Mouse (Mus musculus) c-Kit-positive CD71-positive TER-119-negative erythroid progenitor cells, embryonic 14.5 days (primary cell): Measurements from ENCODE around the gene Srl.
"Not testable (repeated sequence)": the region's sequence is repeated elsewhere in the genome, so short reads cannot be mapped to it uniquely, and the experiment has no call there.

Experiments
- DNase-seq: peaks from one replicate; pipeline ENCODE4 v3.0.0-alpha.2; 2013; ENCODE audit warnings: low read depth

Srl gene

DNA sequence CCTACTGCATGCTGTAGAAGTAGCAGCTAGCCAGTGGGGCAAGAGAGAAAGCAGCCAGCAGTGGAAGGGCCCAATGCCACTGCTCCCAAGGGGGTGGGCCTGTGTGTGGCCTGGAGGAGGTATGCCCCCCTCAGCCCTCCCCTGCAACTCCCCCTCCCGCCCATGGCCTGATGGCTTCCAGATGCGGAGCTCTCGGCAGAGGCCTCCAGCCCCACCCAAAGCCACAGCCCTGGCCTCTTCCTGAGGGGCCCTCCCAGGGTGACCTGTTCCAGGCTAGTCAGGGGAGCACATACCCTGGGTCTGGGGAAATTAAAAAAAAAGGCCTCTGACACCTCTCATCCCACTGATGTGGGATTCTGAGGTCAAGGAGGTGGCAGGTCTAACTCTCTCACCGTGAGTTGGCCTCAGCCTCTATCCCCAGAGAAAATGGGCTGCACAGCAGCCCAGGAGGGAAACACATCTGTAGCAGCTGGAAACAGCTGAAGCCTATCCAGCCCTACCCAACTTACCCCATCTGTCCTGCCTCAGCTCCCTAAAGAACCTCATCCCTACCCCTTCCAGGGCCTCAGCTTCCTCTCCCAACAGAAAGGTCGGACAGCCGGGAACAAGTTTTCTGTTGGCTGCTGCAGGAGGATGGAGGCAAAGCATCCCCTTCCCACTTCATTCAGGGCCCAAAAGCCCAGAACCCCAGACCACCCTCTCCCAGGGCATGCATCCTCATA lies 11.4 kb upstream of the Srl start:
- DNase-seq: no peak

DNA sequence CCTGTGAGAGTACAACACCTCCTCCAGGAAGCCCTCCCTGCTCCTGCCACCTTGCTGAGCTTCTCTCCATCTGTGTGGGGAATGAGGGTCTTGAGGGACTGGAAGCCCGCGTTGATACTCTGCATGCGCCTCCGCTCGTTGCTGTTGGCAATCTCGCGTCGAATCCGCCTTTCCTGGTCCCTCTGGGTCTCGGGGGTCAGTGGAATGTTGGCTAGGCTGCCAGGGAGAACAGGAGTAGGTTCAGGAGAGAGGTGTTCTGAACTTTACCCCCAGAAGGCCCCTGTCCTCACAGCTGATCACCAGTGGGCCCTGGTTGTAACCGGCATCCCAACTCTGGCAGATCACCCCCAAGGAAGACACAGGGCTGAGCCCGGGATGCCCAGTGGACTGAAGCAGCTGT lies 10.3 kb upstream of the Srl start:
- no peak for DNase-seq

DNA sequence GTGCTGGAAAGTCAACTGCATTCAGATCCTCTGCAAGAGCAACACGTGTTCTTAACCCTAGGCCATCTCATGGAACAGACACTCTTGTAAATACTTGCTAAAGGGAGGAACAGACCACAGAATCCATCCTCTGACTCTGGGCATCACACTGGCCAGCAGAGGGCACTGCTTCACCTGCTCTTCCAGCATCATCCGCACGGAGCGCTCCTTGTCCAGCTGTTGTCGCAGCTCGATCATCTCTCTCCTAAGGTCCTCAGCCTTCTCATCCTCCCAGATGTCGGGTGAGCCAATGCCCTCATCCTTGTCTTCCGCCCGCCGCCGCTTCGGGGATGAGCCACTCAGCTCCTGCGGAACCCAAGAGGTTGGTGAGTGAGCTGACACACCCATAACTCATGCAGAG lies 9.4 kb upstream of the Srl start:
- DNase-seq: no peak

DNA sequence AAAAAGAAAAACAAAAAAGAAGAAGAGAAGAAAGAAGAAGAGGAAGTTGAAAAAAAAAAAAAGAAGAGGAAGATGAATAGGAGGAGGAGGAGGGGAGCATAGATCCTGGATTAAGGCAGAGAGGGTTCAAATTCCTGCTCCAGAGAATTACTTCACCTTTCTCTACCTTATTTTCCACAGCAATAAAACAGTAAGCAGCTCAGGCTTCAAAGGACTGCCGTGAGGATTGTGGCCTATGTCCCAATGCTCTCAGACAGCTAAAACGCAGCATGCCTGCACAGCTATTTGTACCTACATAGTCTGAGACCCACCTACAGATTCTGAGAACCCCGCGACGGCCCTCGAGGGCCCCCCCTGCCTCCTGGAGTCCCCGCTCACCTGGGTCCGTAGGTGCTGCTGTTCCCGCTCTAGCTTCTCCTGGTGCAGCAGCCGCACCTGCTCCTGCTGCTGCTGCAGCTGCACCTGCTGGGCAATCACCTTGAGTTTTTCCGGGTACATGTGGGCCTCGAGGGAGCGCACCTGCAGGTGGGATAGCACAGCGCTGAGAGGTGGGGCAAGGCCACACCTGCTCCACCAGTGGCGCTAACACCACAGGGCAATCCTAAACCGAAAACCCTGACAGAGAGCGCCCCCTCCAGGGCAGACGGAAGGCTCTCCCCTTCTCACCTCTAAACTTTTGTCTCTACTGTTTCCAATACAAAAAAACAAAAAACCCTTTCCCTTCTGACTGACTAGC lies 7.5 kb upstream of the Srl start:
- DNase-seq: no peak

DNA sequence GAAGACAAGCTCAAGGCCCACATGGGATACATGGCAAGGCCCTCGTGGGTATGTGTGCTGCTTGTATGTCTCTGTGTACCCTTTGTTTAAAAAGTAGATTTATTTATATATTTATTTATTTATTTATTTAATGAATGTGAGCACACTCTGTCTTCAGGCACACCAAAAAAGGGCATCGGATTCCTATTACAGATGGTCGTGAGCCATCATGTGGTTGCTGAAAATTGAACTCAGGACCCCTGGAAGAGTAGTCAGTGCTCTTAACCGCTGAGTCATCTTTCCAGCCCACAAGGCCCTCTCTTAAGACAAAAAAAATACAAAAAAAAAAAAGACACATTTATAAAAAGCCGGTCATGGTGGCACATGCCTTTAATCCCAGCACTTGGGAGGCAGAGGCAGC lies 6.0 kb upstream of the Srl start:
- no peak for DNase-seq

GRCm38 (mm10) chr16:4546838-4547237 lies 5.2 kb upstream of the Srl start:
- no peak for DNase-seq

DNA sequence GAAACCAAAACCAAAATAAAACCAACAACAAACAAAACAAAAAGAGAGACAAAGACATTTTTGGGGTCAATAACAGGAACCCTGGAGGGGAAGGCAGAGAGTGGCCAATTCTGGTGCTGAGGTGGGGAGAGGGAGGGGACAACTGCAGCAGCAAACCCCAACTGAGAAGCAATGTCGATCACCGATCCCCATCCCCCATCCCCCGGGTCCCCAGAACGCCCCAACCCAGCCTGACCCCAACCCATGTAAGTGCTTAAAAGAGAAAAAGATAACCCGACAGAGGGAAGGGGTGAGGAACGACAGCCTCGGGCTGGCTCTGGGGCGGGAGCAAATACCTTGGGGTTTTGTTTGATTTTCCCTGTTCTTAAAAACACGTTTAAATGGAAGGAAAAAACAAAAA lies 3.2 kb upstream of the Srl start:
- DNase-seq: no peak

DNA sequence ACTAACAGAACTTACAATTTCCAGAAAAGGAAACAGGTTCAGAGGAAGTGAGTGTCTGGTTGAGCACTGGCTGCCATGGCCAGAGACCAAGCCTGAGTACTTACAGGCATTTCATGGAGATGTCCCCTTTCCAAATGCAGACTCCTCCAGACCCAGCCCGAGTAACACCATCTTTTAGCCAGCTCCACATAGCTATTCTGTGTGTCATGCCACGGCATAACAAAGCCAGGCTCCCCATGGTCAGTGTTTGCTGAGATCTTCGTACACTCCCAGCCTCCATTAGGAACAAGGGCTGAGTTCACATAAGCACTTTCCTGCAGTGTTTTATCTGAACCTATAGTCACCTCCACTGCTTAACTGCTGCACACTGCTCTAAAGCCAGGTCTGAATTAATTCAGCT lies 1.6 kb upstream of the Srl start:
- no peak for DNase-seq

GRCm38 (mm10) chr16:4542236-4542774 lies 689 bp upstream of the Srl start:
- no peak for DNase-seq

DNA sequence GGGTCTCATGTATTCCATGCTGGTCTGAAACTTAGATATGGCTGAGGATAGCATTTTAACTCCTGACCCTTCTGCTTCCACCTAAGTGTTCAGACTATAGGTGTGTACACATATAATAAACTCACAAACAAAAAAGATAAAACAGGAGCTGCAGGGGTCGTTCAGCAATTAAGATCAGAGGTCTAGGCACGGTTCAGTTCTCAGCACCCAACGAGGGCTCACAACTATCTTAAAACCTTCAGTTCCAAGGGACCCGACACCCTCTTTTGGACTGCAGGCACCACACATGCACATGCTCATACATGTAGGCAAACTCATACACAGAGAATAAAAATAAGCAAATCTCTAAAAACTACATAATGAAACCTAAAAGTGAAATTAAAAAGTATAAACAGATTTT lies 583 bp downstream of the Srl start:
- no peak for DNase-seq

GRCm38 (mm10) chr16:4540064-4540775 lies 1.4 kb downstream of the Srl start:
- DNase-seq: no peak

DNA sequence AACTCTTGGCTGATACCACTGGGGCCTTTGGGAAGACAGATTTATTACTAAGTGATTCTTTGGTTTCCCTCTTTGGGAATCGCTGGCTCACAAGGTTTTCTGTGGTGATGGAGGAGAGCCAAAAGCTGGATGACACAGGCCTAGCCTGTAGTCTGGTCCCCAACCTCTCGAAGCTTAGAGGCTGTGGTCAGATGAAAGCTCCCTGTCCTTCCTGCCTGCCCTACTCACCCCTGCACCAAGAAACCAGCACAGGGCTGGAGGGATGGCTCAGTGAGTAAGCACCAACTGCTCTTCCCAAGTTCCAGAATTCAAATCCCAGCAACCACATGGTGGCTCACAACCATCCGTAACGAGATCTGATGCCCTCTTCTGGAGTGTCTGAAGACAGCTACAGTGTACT lies 2.1 kb downstream of the Srl start:
- DNase-seq: no peak

DNA sequence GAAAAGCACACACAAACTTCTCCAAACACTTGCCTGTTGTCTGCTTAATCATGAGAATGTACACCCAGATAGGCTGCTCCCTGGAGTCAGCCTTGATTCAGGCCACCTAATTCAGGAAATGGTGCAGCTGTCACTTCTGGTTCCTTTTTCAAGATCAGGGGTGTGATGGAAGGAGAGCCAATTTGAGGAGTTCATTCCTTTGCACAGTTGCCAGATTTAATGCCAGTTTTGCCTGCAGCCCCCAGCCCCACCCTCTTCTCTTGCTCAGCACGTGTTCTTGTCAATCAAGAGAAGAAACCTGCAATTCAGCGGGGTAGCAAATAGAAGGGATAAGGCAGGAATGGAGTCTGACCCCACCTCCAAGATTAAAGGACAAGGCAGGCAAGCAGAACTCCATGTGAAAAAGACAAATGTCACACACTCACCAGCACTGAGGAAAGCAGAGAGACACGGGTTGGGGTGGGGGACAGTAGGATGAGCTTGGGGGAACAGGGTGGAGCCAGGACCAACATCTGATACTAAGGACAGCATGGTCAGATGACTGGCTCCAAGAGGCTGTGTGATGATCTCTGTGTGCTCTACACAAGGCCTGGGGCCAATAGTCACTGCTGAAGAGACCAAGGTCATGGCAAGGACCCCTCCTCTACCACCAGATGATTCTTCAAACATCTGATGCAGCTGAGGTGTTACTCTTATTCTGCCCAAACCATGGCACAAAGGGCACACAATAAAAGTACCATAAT lies 3.8 kb downstream of the Srl start:
- DNase-seq: no peak

DNA sequence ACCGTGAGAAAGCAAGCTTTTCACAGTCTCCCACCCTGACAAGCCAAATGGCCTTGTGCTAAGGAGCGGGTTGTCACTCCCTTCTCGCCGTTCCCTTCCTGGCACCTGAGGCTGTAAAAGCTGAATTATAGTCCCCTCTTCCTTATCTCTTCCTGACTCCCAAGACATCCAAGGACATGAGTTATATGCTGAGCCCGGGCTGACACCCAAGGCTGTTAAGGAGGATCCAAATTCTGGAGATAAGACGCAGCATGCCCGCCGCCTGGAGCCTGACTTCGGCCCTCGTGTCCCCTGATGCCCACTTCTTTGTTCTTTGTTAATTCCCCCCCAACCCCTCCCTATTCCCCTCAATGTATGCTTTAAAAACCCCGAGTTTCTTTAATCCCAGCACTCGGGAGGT lies 14.2 kb downstream of the Srl start:
- DNase-seq: not testable (repeated sequence)

DNA sequence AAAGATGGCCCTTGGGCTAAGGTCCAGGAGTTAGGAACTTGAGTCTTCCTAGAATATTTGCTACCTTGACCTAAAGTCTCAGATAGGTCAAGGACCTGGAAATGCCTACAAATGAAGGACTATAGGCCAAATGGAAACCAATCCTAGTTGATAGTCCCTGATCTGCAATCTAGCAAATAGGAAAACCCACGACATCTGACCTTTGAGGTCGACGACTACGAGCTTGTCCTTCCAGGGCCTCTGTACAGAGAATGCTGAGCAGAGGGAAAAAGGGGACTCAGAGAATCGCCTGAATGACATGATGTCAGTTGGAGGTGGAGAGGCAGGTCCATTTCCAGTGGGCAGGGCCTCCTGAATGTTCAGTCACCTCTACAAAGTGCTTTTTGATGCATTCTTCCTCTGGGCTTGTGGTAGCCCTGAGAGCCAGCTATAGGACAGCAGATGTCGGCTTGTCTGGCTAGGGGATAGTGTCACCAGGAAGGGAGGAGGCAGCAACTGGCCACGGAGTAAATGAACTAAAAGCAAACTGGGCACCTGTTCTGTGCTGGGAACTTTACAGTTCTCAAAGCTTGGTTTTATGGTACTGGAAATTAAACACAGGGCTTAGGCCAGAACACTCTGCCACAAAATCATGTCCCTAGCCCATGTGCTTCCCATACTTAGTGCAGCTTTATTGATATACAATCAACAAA lies 18.2 kb downstream of the Srl start:
- DNase-seq: no peak

- no peak for DNase-seq
Observed at GRCm38 (mm10) chr16:4522879-4523278, 18.7 kb downstream of the Srl start.

DNA sequence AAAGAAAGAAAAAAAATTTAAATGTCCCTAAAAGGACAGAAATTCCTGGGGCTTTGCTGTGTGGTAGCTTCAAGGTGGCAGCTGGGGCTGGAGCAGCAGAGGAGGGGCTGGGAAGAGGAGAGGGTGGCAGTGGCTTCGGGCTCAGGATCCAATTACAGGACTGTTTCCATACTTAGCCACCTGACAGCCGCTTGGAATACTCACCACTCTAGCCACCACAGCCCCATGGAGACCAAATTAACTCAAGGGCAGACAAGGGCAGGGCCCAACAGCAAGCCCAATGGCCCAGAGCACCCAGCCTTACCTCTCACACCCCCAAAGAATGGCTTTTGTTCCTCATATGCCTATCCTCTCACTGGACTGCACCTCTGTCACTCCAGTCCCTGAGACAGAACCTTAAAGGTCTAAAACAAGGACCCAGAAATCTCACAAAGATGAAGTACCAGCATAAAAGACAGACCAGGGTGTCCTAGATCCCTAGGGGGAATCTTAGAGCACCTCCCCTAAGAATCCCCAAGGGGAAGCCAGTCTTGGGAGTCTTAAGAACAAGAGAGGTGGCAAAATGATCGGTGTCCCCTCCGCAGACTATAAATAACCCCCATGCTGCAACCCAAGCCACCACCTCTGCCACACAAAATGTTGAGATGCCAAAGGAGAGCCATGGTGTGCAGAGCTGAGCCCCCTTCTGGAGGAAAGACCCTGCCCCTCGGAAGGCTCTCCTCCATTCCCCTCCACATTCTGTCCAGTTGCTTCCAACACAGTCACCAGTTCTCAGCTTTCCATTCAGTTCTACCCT lies 19.7 kb downstream of the Srl start:
- DNase-seq: no peak

- no peak for DNase-seq
Observed at GRCm38 (mm10) chr16:4521074-4521667, 20.4 kb downstream of the Srl start.

GRCm38 (mm10) chr16:4520673-4521072 lies 20.9 kb downstream of the Srl start:
- DNase-seq: no peak

- no peak for DNase-seq
Observed at GRCm38 (mm10) chr16:4519825-4520224, 21.8 kb downstream of the Srl start.
